Mouse (Mus musculus): ENCODE data around the gene Kansl2. TPM values are rescaled to one million over a fixed set of nuclear protein-coding genes. Genes with fewer than 3 reads are reported as not detected.
"Not testable (repeated sequence)": the region's sequence is repeated elsewhere in the genome, so short reads cannot be mapped to it uniquely, and the experiment has no call there.

Gene Kansl2
- polyA plus RNA-seq, 1 experiment from 2014 or later, result 138 TPM

DNA sequence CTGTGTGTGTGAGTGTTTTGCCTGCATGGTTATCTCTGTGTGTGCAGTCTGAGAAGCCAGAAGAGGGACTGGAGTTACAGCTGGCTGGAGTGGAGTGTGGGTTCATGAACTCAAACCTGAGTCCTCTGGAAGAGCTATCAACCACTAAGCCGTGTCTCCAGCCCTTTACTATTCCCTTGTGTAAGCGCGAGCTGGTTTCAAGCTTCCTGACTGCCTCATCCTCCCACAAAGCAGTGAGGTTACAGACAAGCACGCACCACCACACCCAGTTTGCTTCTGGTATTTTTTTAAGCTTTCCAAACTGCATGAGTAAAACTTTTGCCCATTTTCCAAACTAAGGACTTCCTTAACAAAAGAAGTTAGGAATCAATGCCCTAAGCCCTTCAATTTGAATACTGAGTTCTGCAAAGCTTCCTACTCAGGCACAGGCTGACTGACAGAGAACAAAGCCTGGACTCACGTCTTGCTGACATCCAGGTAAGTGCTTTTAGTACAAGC, 5.9 kb downstream of the Kansl2 start:
- no peaks in the 10 kb centered on the region for H3K27me3 ChIP-seq (ENCODE audit: control insufficient read depth, insufficient read depth, low read length)
- no peak overlapping the region for H3K27ac ChIP-seq (ENCODE audit: low read depth, low read length)
- no peak for ATAC-seq (replicated peaks; ENCODE audit: low FRiP score)

GRCm38 (mm10) chr15:98527056-98527771, 6.8 kb downstream of the Kansl2 start:
- Histone ChIP-seq H3K4me1 (replicated peaks; ENCODE audit: control insufficient read depth, insufficient read depth, low read length) (0 out of 2 replicates have a peak, but pooled peaks cover under 1% of the 10 kb centered on the region), H3K36me3 (ENCODE audit: control insufficient read depth, insufficient read depth, low read length) (peaks cover 32% of the 10 kb centered on the region; the same call in 1 of the 2 replicates), H3K4me3 (ENCODE audit: low read depth, low read length) (no peak overlapping the region), H3K27ac (ENCODE audit: low read depth, low read length) (no peak overlapping the region), H3K4me2 (ENCODE audit: low read depth, low read length, severe bottlenecking) (no peak overlapping the region), H3K27me3 (ENCODE audit: control insufficient read depth, insufficient read depth, low read length) (no peaks in the 10 kb centered on the region), H3K9me3 (ENCODE audit: control insufficient read depth, low read length) (no peaks in the 10 kb centered on the region), H3K9ac (ENCODE audit: low read length) (no peak overlapping the region)
- 95% methylated on average over 5 of the region's 5 CpGs for WGBS
- ATAC-seq (replicated peaks; ENCODE audit: low FRiP score) (no peak), DNase-seq (ENCODE audit: low spot score) (peak; percentile 35)

More for the DNA sequence above, 5.9 kb downstream of the Kansl2 start:
- 0 out of 2 replicates have a peak, but pooled peaks cover 4% of the 10 kb centered on the region for H3K4me1 ChIP-seq (replicated peaks; ENCODE audit: control insufficient read depth, insufficient read depth, low read length)
- WGBS, result 89% methylated on average over 5 of the region's 5 CpGs
- no peak overlapping the region for H3K4me2 ChIP-seq (ENCODE audit: low read depth, low read length, severe bottlenecking)
- peaks cover 27% of the 10 kb centered on the region; the same call in 1 of the 2 replicates for H3K36me3 ChIP-seq (ENCODE audit: control insufficient read depth, insufficient read depth, low read length)
- DNase-seq (ENCODE audit: low spot score), result peak; percentile 32
- no peaks in the 10 kb centered on the region for H3K9me3 ChIP-seq (ENCODE audit: control insufficient read depth, low read length)
- no peak overlapping the region for H3K9ac ChIP-seq (ENCODE audit: low read length)
- no peak overlapping the region for H3K4me3 ChIP-seq (ENCODE audit: low read depth, low read length)

- Histone ChIP-seq H3K4me3 (ENCODE audit: low read depth, low read length) (no peak overlapping the region), H3K4me2 (ENCODE audit: low read depth, low read length, severe bottlenecking) (no peak overlapping the region), H3K36me3 (ENCODE audit: control insufficient read depth, insufficient read depth, low read length) (peaks cover 28% of the 10 kb centered on the region; the same call in 1 of the 2 replicates), H3K27me3 (ENCODE audit: control insufficient read depth, insufficient read depth, low read length) (no peaks in the 10 kb centered on the region), H3K9ac (ENCODE audit: low read length) (no peak overlapping the region), H3K27ac (ENCODE audit: low read depth, low read length) (no peak overlapping the region), H3K4me1 (replicated peaks; ENCODE audit: control insufficient read depth, insufficient read depth, low read length) (no peaks in the 10 kb centered on the region), H3K9me3 (ENCODE audit: control insufficient read depth, low read length) (no peaks in the 10 kb centered on the region)
- no peak for ATAC-seq (replicated peaks; ENCODE audit: low FRiP score)
- 78% methylated on average over 5 of the region's 5 CpGs for WGBS
- DNase-seq (ENCODE audit: low spot score), result peak; percentile 32
Observed at GRCm38 (mm10) chr15:98526057-98526456, 8.0 kb downstream of the Kansl2 start.

DNA sequence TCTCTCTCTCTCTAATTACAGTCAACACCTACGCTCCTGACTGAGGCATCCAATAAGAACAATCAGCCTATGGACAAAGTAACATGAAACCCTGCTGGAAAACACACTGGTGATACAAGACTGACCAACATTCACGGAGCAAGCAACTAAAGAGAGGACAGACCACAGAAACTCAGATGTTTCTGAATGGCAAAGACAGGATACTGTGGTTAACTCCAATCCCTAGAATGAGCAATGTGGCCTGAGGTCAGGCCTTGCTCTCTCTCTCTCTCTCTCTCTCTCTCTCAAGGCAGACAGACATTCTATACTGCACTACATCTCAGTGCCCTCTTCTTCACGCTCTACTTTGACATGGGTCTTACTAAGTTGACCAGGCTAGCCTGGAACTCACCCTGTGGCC, 12.8 kb downstream of the Kansl2 start:
- no peak overlapping the region for H3K4me3 ChIP-seq (ENCODE audit: low read depth, low read length)
- WGBS, result 96% methylated on average over 3 of the region's 3 CpGs
- no peaks in the 10 kb centered on the region for H3K27me3 ChIP-seq (ENCODE audit: control insufficient read depth, insufficient read depth, low read length)
- peaks cover 19% of the 10 kb centered on the region; the same call in 1 of the 2 replicates for H3K36me3 ChIP-seq (ENCODE audit: control insufficient read depth, insufficient read depth, low read length)
- no peak for ATAC-seq (replicated peaks; ENCODE audit: low FRiP score)
- no peak overlapping the region for H3K27ac ChIP-seq (ENCODE audit: low read depth, low read length)
- no peaks in the 10 kb centered on the region for H3K4me1 ChIP-seq (replicated peaks; ENCODE audit: control insufficient read depth, insufficient read depth, low read length)
- H3K9ac ChIP-seq (ENCODE audit: low read length), result no peak overlapping the region
- no peak for DNase-seq (ENCODE audit: low spot score)
- no peak overlapping the region for H3K4me2 ChIP-seq (ENCODE audit: low read depth, low read length, severe bottlenecking)
- no peaks in the 10 kb centered on the region for H3K9me3 ChIP-seq (ENCODE audit: control insufficient read depth, low read length)

GRCm38 (mm10) chr15:98517380-98518355, 16.4 kb downstream of the Kansl2 start:
- Histone ChIP-seq H3K27me3 (ENCODE audit: control insufficient read depth, insufficient read depth, low read length) (no peaks in the 10 kb centered on the region), H3K4me2 (ENCODE audit: low read depth, low read length, severe bottlenecking) (no peak overlapping the region), H3K4me1 (replicated peaks; ENCODE audit: control insufficient read depth, insufficient read depth, low read length) (no peaks in the 10 kb centered on the region), H3K9me3 (ENCODE audit: control insufficient read depth, low read length) (no peaks in the 10 kb centered on the region), H3K27ac (ENCODE audit: low read depth, low read length) (no peak overlapping the region), H3K9ac (ENCODE audit: low read length) (no peak overlapping the region), H3K36me3 (ENCODE audit: control insufficient read depth, insufficient read depth, low read length) (peaks cover 13% of the 10 kb centered on the region; the same call in 1 of the 2 replicates), H3K4me3 (ENCODE audit: low read depth, low read length) (no peak overlapping the region)
- DNase-seq (ENCODE audit: low spot score), result peak; percentile 79
- ATAC-seq (replicated peaks; ENCODE audit: low FRiP score), result no peak
- WGBS, result 76% methylated on average over 16 of the region's 16 CpGs

- 83% methylated on average over 2 of the region's 2 CpGs for WGBS
- not testable (repeated sequence) for H3K4me2 ChIP-seq (ENCODE audit: low read depth, low read length, severe bottlenecking); H3K36me3 ChIP-seq (ENCODE audit: control insufficient read depth, insufficient read depth, low read length); H3K4me1 ChIP-seq (replicated peaks; ENCODE audit: control insufficient read depth, insufficient read depth, low read length); H3K27ac ChIP-seq (ENCODE audit: low read depth, low read length); H3K9ac ChIP-seq (ENCODE audit: low read length); H3K4me3 ChIP-seq (ENCODE audit: low read depth, low read length); DNase-seq (ENCODE audit: low spot score); H3K9me3 ChIP-seq (ENCODE audit: control insufficient read depth, low read length); H3K27me3 ChIP-seq (ENCODE audit: control insufficient read depth, insufficient read depth, low read length); ATAC-seq (replicated peaks; ENCODE audit: low FRiP score)
Observed at GRCm38 (mm10) chr15:98514845-98515244, 19.2 kb downstream of the Kansl2 start.

- H3K27me3 ChIP-seq (ENCODE audit: control insufficient read depth, insufficient read depth, low read length), result no peaks in the 10 kb centered on the region
- no peaks in the 10 kb centered on the region for H3K9me3 ChIP-seq (ENCODE audit: control insufficient read depth, low read length)
- ATAC-seq (replicated peaks; ENCODE audit: low FRiP score) (no peak), DNase-seq (ENCODE audit: low spot score) (no peak)
- H3K4me3 ChIP-seq (ENCODE audit: low read depth, low read length), result no peak overlapping the region
- H3K4me1 ChIP-seq (replicated peaks; ENCODE audit: control insufficient read depth, insufficient read depth, low read length), result no peaks in the 10 kb centered on the region; the same call in 1 of the 2 replicates
- peaks cover 3% of the 10 kb centered on the region; the same call in 1 of the 2 replicates for H3K36me3 ChIP-seq (ENCODE audit: control insufficient read depth, insufficient read depth, low read length)
- no peak overlapping the region for H3K27ac ChIP-seq (ENCODE audit: low read depth, low read length)
- H3K9ac ChIP-seq (ENCODE audit: low read length), result no peak overlapping the region
- 85% methylated on average over 8 of the region's 8 CpGs for WGBS
- H3K4me2 ChIP-seq (ENCODE audit: low read depth, low read length, severe bottlenecking), result no peak overlapping the region
Observed at GRCm38 (mm10) chr15:98514146-98514545, 19.9 kb downstream of the Kansl2 start.

DNA sequence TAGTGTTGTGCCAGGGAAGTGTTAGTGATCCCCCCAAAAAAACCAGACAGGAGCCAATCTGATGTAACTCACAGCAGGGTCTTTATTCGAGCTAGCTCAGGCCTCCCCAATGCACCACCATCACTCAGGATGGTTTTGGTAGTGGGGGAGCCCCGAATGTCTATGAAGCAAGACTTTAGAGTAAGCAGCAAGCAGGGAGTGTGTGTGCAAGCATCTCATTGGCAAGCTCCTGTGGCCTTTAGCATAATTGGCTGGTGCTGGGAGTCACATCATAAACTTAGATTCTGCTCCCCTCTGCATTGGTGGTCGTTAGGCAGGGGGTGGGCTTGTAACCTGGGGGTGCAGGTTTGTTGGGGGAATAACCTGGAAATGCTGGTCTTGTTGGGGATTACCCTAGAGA, 20.4 kb downstream of the Kansl2 start:
- H3K27me3 ChIP-seq (ENCODE audit: control insufficient read depth, insufficient read depth, low read length); H3K36me3 ChIP-seq (ENCODE audit: control insufficient read depth, insufficient read depth, low read length); ATAC-seq (replicated peaks; ENCODE audit: low FRiP score); H3K4me1 ChIP-seq (replicated peaks; ENCODE audit: control insufficient read depth, insufficient read depth, low read length); DNase-seq (ENCODE audit: low spot score); H3K4me2 ChIP-seq (ENCODE audit: low read depth, low read length, severe bottlenecking); H3K27ac ChIP-seq (ENCODE audit: low read depth, low read length); H3K9me3 ChIP-seq (ENCODE audit: control insufficient read depth, low read length); H3K4me3 ChIP-seq (ENCODE audit: low read depth, low read length); H3K9ac ChIP-seq (ENCODE audit: low read length): not testable (repeated sequence)
- 75% methylated on average over 3 of the region's 3 CpGs for WGBS
